Mouse (Mus musculus): Measurements from ENCODE around the gene Tpst1.
A peak's percentile ranks its signal among the peaks of the same experiment; 100 is the strongest.

Gene Tpst1

DNA sequence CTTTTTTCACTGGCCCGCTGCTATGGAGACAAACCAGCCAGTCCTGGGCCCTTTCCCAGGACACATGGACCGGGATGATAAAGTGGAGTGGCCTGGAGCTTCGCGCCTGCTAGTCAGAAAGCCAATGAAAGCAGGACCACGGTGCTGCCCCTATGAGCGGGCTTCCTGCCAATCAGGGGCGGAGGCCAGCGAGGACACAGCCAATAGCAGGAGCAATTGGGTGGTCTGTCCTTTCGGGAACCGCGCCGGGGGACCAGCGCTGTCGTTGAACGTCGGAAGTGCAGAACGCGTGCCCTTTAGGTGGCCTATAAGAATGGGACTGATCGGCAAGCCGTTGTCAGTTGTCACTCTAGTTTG, 70.8 kb downstream of the Tpst1 start:
- peak; percentile 75 to 76 for DNase-seq (ENCODE audit: low spot score in 2 of 2)

DNA sequence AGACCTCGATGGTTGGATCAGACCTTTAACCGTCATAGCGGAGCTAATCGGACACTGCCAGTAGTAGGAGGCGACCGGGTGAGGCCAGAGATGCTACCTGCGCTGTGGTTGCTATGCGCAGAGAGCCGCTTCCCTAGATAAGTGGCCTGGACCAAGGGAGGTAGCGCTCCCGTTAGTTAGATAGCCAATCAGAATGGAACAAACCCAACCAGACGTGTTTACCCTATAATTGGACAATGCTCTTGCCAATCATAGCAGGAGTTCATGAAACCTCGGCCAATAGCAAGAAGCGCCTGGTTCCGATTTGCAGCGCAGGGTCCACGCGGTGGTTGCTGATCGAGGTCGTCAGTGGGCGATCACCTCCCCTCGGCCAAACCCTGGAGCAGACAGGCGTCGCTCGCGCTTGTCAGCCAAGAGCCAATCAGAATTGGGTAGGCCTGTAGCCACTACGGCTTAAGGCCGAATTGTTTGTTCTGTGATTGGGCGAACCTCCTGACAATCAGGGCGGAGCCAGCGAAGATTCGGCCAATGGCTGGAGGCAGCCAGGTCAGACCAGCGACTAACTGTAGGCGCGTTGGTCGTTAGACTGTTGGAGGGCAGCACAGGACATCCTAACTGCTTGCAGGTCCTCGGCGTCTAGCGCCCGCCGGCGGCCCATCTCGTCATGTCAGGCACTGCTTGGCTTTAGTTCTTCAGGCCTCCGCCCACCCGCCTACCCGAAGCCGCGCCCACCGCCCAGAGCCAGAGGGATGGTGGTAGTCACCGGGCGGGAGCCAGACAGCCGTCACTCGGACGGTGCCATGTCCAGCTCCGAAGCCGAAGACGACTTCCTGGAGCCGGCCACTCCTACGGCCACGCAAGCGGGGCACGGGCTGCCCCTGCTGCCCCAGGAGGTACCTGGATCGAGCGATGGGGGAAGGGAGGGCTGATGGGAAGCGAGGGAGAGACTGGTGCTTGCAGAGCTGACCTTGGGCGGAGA, 71.5 kb downstream of the Tpst1 start, which contains the start of gene Kctd7:
Kctd7 (plus strand) TSS at position 528 of the 979 bp plus-strand sequence.
- peak; percentile 98 to 99 for DNase-seq (ENCODE audit: low spot score in 2 of 2)

DNA sequence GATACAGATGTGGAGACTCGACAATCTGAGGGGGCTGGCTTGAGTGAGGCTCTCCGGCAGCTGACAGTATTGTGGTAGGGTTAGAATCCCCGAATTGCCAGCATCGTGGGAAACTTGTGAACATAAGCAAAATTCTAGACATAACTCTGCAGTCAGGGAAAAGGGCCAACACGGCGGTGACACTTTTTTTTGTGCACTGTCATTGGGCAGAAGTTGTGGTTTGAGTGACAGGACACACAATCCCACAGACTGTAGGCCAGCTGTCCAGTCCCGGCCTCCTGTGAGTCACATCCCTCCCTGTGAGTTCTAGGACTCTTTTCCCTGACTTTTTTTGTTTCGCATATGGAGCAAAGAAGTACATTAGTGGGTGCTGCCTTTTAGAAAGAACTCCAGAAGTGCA, 72.8 kb downstream of the Tpst1 start:
- DNase-seq (ENCODE audit: low spot score in 2 of 2): peak; percentile 25 to 31

DNA sequence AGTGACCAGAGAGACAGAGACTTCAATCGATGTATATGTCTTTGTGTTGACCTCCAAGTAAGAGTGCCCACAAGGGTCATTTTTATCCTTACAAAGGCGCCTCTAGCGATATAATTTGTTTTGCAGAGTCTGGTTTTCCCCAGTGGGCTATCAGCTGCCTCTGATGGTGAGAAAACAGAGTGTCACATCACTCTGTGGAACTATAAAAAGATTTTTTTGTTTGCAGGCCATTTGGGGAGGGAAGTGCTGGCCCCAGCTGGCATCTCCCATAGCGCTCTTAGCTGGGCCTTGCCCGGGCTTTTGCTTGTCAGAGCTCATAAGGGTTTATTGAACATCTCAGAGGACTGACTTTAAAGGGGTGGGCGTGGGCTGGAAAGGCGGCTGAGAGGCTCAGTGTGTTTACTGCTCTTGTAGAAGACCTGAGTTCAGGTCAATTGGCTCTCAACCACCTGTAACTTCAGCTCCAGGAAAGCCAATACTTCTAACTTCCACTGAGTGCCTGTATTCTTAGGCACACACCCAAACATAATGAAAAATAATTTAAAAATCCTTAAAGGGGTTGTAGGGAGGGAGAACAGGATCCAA, 76.7 kb downstream of the Tpst1 start:
- no peak for DNase-seq (ENCODE audit: low spot score in 2 of 2)

DNA sequence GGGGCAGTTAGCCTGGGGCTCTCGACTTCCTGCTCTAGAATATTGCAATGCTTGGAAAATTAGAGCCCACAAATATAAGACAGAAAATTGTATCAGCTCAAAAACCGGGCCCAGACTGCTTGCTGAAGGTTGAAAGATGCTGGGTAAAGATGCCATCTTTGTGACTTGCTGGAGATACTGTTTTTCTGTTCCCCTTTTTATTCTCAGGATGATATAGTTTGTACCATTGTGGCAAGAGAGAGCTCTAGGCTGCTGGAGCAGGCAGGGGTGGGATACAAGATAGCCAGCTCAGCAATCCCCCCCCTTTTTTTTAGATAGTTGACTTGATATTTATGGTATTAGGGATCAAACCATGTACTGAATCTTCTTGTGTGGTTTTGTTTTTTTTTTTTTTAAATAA, 81.2 kb downstream of the Tpst1 start:
- no peak for DNase-seq (ENCODE audit: low spot score in 2 of 2)

DNA sequence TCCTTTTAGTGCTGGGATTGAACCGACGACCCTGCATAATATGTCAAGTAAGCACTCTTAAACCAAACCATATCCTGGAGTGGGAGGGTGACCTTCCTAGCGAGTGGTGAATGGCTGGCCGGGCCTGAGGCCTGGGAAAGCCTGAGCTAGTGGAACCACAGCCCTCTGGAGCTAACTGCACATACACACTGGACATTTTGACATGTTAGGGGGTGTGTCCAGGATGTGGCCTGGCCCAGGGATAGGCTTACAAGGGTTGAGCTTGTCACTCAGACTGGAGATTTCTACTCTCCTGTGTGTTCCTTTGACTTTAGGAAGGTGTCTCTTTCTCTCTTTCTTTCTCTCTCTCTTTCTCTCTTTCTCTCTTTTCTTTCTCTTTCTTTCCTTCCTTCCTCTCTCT, 85.4 kb downstream of the Tpst1 start:
- no peak for DNase-seq (ENCODE audit: low spot score in 2 of 2)

DNA sequence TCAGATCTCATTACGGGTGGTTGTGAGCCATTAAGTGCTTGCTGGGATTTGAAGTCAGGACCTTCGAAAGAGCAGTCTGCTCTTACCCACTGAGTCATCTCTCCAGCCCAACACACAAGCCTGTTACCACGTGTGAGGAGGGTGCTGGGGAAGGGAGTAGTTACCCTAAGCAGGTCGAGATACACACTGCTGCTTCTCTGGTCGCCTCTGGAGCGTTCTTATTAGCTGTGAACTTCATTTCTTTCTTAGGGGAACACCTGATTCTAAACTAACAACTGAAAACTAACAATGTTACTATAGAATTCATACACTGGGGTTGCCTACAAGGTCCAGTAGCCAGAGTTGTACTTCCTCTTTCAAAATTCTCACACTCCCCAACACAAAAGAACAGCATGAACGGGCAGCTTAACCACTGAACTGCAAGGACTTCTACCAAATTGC, 86.7 kb downstream of the Tpst1 start:
- DNase-seq (ENCODE audit: low spot score in 2 of 2): no peak

DNA sequence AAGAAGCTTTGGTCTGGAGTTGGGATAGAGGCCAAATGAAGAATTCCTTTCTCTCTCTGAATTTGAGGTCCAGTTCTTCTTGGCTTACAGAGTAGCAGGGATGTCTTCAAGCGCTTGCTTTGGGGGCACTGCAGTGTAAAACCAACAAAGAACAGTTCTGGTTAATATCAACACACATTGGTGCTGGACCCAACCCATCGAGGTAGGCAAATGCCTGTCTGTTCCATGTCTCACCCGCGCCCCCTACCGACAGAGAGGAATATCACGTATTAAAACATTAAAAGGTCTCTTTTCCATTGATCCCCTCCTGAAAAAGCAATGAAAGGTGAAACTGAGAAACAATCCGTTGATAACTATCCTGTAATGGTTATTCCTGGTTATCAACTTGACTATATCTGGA, 90.5 kb downstream of the Tpst1 start:
- peak; percentile 43 to 45 for DNase-seq (ENCODE audit: low spot score in 2 of 2)

DNA sequence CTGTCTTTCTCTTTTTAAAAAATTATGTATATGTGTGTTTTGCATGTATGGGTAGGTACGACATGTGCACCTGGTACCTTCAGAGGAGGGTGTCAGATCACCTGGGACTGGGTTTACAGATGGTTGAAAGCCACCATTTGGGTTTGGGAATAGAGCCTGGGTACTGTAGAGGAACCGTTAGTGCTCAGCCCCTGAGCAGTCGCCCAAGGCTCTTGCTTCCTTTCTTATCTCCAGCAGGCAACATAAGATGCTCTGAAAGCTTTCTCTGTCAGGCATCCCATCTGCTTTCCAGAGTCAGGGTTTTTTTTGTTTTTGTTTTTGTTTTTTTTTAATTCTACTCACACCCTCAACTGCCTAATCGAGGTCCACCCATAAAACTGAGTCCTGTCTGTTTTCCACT, 92.1 kb downstream of the Tpst1 start:
- no peak for DNase-seq (ENCODE audit: low spot score in 2 of 2)

DNA sequence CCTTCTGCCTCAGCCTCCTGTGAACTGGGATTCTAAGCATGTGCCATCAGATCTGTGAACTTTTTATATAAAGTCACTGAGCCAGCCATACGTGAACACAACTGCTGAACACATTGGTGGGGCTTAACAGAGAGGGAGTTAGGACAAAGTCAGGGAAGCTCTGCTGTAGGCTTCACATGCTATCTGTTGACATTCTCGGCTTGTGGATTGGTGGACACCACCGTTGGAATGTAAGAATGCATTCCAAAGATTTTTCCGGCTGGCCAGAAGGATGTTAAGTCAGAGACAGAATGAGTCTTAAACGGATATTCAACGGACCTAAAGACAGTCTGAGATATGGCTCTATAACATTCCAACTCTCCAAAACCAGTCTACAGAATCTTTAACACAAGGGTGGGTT, 96.0 kb downstream of the Tpst1 start:
- no peak for DNase-seq (ENCODE audit: low spot score in 2 of 2)

DNA sequence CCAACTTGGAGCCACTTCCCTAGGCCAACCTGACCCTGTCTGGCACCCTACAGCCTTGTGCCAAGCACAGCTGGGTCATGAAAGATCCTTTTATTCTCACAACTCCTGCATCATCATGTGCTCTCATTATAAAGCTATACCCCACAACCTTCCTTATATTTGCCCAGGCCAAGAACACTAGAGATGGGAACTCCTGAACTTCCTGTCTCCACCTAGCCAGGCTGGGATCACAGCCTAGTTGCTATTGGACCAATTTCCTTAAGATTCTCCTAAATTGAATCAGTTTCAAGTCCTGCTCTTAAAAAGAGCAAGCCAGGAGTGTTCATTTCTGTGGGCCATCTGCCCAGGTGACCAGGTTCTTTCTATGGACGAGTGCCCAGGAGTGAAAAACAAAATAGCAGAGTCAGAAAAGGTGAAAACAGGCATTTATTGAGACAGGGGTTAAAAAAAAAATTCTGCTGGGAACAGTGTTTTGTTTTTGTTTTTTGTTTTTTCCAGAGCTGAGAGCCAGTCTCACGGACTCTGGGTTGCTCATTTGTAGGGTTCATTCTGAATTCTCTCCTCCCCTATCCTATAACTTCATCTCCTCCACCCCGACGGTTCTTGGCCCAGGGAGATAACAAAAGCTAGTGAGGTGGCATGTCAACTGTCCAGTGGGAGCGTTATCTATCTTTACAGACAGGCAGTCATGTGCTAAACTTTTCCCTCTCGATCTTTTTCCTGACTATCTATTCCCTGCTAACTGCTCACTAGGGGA, 97.7 kb downstream of the Tpst1 start:
- DNase-seq (ENCODE audit: low spot score in 2 of 2): no peak

DNA sequence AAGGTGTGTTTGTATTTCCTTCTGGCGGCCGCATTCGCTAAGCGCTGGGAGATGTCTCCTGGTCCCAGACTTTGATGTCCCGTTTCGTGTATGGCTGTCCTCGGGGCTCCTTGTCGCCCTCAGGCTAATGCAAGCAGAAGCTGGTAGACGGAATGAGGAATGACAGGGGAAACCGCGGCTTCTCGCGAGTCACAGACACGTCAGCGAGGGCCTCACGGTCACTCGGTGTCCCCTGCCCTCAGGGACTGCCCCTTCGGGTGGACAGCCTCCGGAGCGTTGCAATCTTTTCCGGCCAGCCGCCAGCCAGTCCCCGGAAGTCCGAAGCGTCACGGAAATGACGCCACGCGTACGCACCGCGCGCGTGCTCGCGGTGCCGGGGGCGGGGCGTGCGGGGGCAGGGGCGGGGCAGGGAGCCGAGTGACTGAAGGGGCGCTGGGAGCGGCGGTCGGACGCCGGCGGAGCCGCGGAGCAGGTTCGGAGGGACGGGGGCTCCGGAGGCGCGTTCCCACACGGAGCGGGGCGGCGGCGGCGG, 98.4 kb downstream of the Tpst1 start, which contains the start of gene Rabgef1:
Rabgef1 (plus strand) TSS at position 376 of the 532 bp plus-strand sequence.
- peak; percentile 84 to 88 for DNase-seq (ENCODE audit: low spot score in 2 of 2)

DNA sequence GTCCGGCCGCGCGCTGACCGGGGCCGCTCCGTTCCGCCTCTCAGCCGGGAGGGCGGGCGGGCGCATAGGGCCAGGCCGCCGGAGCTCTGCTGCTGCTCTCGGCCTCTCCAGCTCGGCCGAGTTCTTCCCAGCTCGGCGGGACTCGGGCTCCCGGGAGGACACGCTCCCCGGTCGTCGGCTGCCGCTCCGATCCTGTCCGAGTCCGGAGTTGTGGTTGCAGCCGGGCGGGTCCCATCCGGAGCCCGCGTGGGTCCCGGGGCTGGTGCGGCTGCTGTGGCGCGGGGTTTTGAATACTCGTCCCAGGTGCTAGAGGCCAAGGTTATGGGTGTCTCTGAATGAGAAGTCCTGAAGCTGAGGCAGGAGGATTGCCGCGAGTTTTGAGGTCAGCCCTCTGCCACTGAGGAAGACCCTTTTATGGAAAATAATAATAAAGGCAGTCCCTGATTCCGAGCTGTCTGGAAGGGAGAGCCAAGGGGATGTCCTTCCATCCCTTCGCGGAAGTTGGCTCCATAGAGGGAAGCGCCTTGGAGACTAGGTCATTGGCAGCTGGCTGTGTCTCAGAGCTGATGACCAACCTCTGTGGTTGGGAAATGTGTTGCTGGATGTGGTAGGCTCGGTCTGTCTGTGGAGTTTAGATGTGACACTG, 99.0 kb downstream of the Tpst1 start:
- peak; percentile 13 to 23 for DNase-seq (ENCODE audit: low spot score in 2 of 2)

DNA sequence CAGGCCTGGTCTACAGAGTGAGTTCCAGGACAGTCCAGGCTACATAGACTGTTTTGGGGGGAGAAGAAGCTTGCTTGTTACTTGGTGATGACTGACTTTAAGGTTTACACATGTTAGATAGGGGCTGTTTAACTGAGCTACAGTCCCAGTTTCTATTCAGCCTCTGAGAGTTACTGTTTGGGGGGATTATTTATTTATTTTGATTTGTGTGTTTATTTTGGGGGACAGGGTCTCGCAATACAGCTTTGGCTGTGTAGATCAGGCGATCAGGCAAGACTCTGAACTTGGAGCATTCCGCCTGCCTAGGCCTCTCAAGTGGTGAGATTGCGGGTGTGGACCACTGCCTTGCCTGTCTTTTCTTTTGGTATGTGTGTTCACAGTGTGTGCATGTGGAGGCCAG, 99.9 kb downstream of the Tpst1 start:
- no peak for DNase-seq (ENCODE audit: low spot score in 2 of 2)

DNA sequence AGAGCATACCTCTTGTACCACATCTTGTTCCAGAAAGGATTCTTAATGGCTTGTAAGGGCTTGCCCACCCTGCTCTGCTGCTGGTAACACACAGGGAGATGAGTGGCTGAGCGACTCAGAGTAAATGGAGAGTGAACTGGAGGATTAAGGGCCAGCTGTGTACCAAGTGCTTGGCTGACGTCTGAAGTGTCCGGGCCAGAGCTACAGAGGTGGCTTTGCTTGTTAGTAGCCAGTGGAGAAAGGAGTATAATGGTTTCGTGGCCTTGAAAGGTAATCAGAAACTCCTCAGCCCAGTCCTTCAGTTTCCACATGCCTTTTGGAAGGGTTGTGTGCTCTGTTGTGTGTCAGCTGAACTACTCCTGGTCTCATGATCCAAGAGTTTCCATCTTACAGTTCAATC, 104.7 kb downstream of the Tpst1 start:
- no peak for DNase-seq (ENCODE audit: low spot score in 2 of 2)

DNA sequence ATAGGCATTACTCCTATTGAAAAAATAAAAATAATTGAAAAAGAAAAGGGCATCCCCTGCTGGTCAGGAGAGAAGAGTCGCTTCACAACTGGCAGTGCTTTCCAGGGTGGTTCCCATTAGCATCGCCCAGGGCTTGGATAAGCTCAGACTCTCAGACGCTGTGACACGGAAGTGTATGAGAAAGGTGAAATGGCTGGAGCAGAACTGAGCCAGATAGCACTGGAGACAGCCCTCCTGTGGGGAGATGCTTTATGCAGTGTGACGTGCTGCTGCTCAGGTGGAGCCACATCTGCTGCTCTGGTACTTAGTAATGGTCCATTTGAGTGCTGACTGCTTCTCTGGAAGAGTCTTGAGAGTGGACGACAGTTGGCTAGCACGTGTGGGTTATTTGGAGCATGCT, 107.2 kb downstream of the Tpst1 start:
- no peak for DNase-seq (ENCODE audit: low spot score in 2 of 2)

DNA sequence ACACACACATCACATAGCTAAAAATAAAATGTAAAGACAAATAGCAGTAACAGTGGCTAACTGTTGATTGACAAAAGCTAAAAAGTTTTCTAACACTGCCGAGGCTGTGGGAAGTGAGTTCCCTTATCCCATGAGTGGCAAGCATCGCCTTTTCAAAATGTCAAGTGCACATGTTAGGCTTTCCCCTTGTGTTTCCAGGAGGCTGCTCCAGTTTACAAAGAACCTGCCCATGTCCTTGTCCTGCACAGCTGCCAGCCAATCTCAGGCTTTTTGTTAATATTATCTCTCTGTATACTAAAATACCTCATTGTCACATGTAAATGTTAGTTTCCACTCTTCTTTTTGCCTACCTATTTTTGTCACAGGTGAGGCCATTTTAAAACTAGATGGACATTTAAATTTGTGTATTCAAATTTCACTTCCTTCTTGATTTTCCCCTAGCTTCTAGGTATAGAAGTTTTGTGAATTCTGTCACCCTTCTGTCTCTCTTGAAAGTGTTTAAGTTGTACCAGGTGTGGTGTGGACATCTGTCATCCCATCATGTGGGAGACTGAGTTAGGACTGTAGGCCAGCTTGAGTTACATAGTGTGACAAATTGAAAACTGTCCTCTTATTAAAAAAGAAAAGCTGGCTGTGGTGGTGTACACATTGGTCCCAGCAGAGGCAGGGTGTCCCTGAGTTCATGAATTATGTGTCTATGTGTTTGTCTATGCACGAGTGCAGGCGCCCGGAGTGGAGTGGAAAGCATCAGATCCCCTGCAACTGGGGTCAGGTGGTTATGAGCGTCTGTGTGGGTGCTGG, 108.8 kb downstream of the Tpst1 start:
- no peak for DNase-seq (ENCODE audit: low spot score in 2 of 2)

DNA sequence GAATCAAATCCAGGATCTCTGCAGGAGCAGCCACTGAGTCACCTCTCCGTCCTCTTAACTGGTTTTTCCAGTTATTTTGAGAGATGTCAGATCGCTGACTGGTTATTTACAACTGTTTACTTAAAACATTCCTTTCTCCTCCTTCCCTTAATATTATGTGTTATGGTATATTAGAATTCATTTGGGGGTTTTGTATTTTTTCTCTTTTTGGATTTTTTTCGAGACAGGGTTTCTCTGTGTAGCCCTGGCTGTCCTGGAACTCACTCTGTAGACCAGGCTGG, 109.4 kb downstream of the Tpst1 start:
- DNase-seq (ENCODE audit: low spot score in 2 of 2): no peak

DNA sequence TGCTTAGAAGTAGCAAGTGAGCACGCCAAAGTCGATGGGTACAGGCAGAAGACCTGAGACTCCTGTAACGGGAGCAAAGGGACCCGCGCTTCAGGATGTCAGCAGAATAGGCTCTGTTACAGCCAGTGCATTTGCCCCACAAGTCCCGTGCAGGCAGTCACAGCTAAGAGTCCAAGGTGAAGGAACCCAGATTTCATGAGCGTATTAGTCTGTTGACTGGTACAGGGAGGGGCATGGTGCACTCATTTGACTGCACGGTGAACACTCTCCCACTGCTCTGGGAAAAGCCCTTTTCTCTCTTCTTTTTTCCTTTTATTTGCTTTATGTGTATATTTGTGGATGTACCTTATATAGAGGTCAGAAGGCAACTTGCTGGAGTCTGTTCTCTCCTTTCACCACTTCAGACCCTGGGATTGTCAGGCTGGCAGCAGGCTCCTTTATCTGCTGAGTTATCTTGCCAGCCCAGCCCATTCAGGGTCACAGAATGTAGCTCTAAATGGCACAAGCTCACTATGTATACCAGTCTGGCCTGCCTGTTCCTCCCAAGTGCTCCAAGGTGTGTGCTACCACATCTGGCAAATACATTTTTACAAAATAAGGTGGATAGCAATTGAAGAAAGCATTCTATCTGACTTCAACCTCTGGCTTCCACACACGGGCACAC, 111.2 kb downstream of the Tpst1 start:
- no peak for DNase-seq (ENCODE audit: low spot score in 2 of 2)

DNA sequence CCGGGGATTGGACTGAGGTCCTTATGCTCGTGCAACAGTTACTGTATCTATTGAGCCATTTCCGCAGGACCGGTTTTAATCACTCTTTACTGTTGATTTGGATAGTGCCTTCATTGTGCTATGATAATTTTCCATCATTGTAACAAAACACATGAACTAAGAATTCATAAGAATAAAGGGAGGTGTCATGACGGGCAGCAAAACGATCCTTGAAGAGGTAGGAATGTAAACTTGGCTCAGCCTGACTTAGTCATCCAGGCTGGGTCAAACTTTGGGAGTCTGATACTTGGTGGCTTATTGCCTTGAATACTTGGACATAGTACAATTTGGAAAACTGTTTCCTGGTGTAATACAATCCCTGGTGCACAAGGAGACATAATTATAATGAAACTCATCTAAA, 112.2 kb downstream of the Tpst1 start:
- no peak for DNase-seq (ENCODE audit: low spot score in 2 of 2)

Measured in right cerebral cortex, postnatal 36 days (tissue).